ENCODE assay signal across 7 mouse cellular contexts in genomic region chr1:131657945-131658354, GRCm38 (mm10). TPM values are rescaled to one million over a fixed set of nuclear protein-coding genes. Genes with fewer than 3 reads are reported as not detected.
DNase-seq lines count a peak whose midpoint lies in the region; ATAC-seq lines count a peak whose summit lies in the region.

No protein-coding gene starts in this region.

- ATAC-seq in granulocyte monocyte progenitor cell, adult 5-6 weeks (replicated peaks; ENCODE audit: poor library complexity, severe bottlenecking): peak; percentile 85
- peak; percentile 91 for ATAC-seq in midbrain, embryonic 13.5 days

- peak; percentile 78 for DNase-seq in adrenal gland, adult 8-10 months
- peak; percentile 93 for DNase-seq in embryonic facial prominence, embryonic 10.5 days (ENCODE audit: low spot score)
- DNase-seq in kidney, adult 11 months: peak; percentile 83
- peak; percentile 93 for DNase-seq in limb, embryonic 10.5 days (ENCODE audit: low spot score)
- peak; percentile 85 for DNase-seq in spleen, adult 12 weeks (ENCODE audit: low spot score)

- H3K27ac ChIP-seq in embryonic facial prominence, embryonic 10.5 days (replicated peaks): peak overlapping the region; percentile 85
- peak overlapping the region; percentile 81 for H3K27ac ChIP-seq in limb, embryonic 10.5 days
- peak overlapping the region; percentile 87 for H3K27ac ChIP-seq in midbrain, embryonic 13.5 days

- H3K27me3 ChIP-seq in embryonic facial prominence, embryonic 10.5 days (replicated peaks; ENCODE audit: low read depth, poor library complexity, severe bottlenecking): no peaks in the 10 kb centered on the region
- H3K27me3 ChIP-seq in limb, embryonic 10.5 days (ENCODE audit: low read depth, poor library complexity, severe bottlenecking): no peaks in the 10 kb centered on the region
- no peaks in the 10 kb centered on the region for H3K27me3 ChIP-seq in midbrain, embryonic 13.5 days

- no peaks in the 10 kb centered on the region for H3K9me3 ChIP-seq in embryonic facial prominence, embryonic 10.5 days
- H3K9me3 ChIP-seq in limb, embryonic 10.5 days (replicated peaks): no peaks in the 10 kb centered on the region
- H3K9me3 ChIP-seq in midbrain, embryonic 13.5 days: no peaks in the 10 kb centered on the region

- peak overlapping the region; percentile 41 for H3K4me3 ChIP-seq in embryonic facial prominence, embryonic 10.5 days
- peak overlapping the region; percentile 34; the same call in 1 of the 2 replicates for H3K4me3 ChIP-seq in limb, embryonic 10.5 days
- peak overlapping the region; percentile 30; the same call in 1 of the 2 replicates for H3K4me3 ChIP-seq in midbrain, embryonic 13.5 days (replicated peaks)

- no peaks in the 10 kb centered on the region for H3K36me3 ChIP-seq in embryonic facial prominence, embryonic 10.5 days (replicated peaks)
- H3K36me3 ChIP-seq in limb, embryonic 10.5 days: no peaks in the 10 kb centered on the region
- no peaks in the 10 kb centered on the region for H3K36me3 ChIP-seq in midbrain, embryonic 13.5 days

- peak overlapping the region; percentile 44 for H3K4me2 ChIP-seq in midbrain, embryonic 13.5 days (replicated peaks)

- H3K9ac ChIP-seq in midbrain, embryonic 13.5 days (replicated peaks): peak overlapping the region; percentile 47

- peaks cover 9% of the 10 kb centered on the region for H3K4me1 ChIP-seq in embryonic facial prominence, embryonic 10.5 days
- peaks cover 6% of the 10 kb centered on the region for H3K4me1 ChIP-seq in limb, embryonic 10.5 days
- H3K4me1 ChIP-seq in midbrain, embryonic 13.5 days (replicated peaks): peaks cover 7% of the 10 kb centered on the region

- under 1% methylated on average over 11 of the region's 11 CpGs for WGBS in embryonic facial prominence, embryonic 10.5 days
- under 1% methylated on average over 11 of the region's 11 CpGs for WGBS in limb, embryonic 10.5 days
- WGBS in midbrain, embryonic 13.5 days: under 1% methylated on average over 11 of the region's 11 CpGs

RNA-seq across cellular contexts. Expression of gene Ctse, which starts 19.8 kb away (rescaled TPM):
- total RNA-seq in adrenal gland, adult 8-10 months (2022): under 1 TPM; 0.43 to 0.81 (median 0.50) TPM
- 0.06 TPM in 1 of 2 replicates, not detected in the other for polyA plus RNA-seq in embryonic facial prominence, embryonic 10.5 days (2016; fragmentation: Nextera tagmentation; extraction: Ambion mirVana)
- 1.7 and 7.5 TPM in 2 replicates for total RNA-seq in granulocyte monocyte progenitor cell, adult 5-6 weeks (2014; fragmentation: Nextera tagmentation)
- total RNA-seq in granulocyte monocyte progenitor cell, adult 5-6 weeks (2017): 1.4 and 2.9 TPM in 2 replicates
- polyA plus RNA-seq in limb, embryonic 10.5 days (2016; fragmentation: Nextera tagmentation; extraction: Ambion mirVana): not detected in 2 replicates
- polyA plus RNA-seq in midbrain, embryonic 13.5 days (2015; fragmentation: Nextera tagmentation; extraction: Ambion mirVana): not detected in 2 replicates

RNA-seq across cellular contexts. Expression of gene Rab7b, which starts 30.5 kb away (rescaled TPM):
- 10 to 100 TPM in 2 of 4 experiments, 1 to 10 TPM in 2; 6.6 to 17.4 (median 11.0) TPM for total RNA-seq in adrenal gland, adult 8-10 months (2022)
- 0.64 and 0.91 TPM in 2 replicates for polyA plus RNA-seq in embryonic facial prominence, embryonic 10.5 days (2016; fragmentation: Nextera tagmentation; extraction: Ambion mirVana)
- 13.4 and 23.6 TPM in 2 replicates for total RNA-seq in granulocyte monocyte progenitor cell, adult 5-6 weeks (2014; fragmentation: Nextera tagmentation)
- 28.4 and 32.8 TPM in 2 replicates for total RNA-seq in granulocyte monocyte progenitor cell, adult 5-6 weeks (2017)
- 0.63 and 0.65 TPM in 2 replicates for polyA plus RNA-seq in limb, embryonic 10.5 days (2016; fragmentation: Nextera tagmentation; extraction: Ambion mirVana)
- polyA plus RNA-seq in midbrain, embryonic 13.5 days (2015; fragmentation: Nextera tagmentation; extraction: Ambion mirVana): 0.63 and 1.1 TPM in 2 replicates

RNA-seq across cellular contexts. Expression of gene Avpr1b, which starts 58.9 kb away (rescaled TPM):
- total RNA-seq in adrenal gland, adult 8-10 months (2022): not detected
- polyA plus RNA-seq in embryonic facial prominence, embryonic 10.5 days (2016; fragmentation: Nextera tagmentation; extraction: Ambion mirVana): 0.08 TPM in 1 of 2 replicates, not detected in the other
- not detected in 2 replicates for total RNA-seq in granulocyte monocyte progenitor cell, adult 5-6 weeks (2014; fragmentation: Nextera tagmentation)
- not detected in 2 replicates for total RNA-seq in granulocyte monocyte progenitor cell, adult 5-6 weeks (2017)
- not detected in 2 replicates for polyA plus RNA-seq in limb, embryonic 10.5 days (2016; fragmentation: Nextera tagmentation; extraction: Ambion mirVana)
- polyA plus RNA-seq in midbrain, embryonic 13.5 days (2015; fragmentation: Nextera tagmentation; extraction: Ambion mirVana): not detected in 2 replicates

Comparison
In these comparisons a context has a peak if more than half of its experiments do, and no peak if none do; other contexts are left out.
1. Peak in every context shown above with its lines: DNase-seq, ATAC-seq, H3K4me3 ChIP-seq and H3K27ac ChIP-seq.